Mouse (Mus musculus): ENCODE data around the gene Rtn2. TPM values are rescaled to one million over a fixed set of nuclear protein-coding genes. Genes with fewer than 3 reads are reported as not detected.

Rtn2 gene
- polyA plus RNA-seq (2012; rRNA removed; ENCODE audit: low replicate concordance): 59.4 and 168 TPM in 2 replicates

GRCm38 (mm10) chr7:19282385-19282784 lies at the start of gene Rtn2:
Gene Rtn2 (plus strand): TSS chr7:19282624.

GRCm38 (mm10) chr7:19271238-19272172 lies 10.9 kb upstream of the Rtn2 start, which contains the start of gene Vasp:
Gene Vasp (minus strand): TSS chr7:19271817.

GRCm38 (mm10) chr7:19279581-19280114 lies 2.8 kb upstream of the Rtn2 start, which contains the start of gene Ppm1n:
Gene Ppm1n (minus strand): TSS chr7:19280064.

GRCm38 (mm10) chr7:19309884-19310641 lies 27.6 kb downstream of the Rtn2 start, which contains the start of gene Fosb:
Gene Fosb (minus strand): TSS chr7:19310051.

GRCm38 (mm10) chr7:19344237-19344847 lies 61.9 kb downstream of the Rtn2 start, which contains the start of gene Ercc1:
Gene Ercc1 (plus strand): TSS chr7:19344778.

Other genes with a start within 250 kb of the Rtn2 start
- not detected in 2 replicates for gene Rsph6a, start 227.9 kb upstream of the Rtn2 start, polyA plus RNA-seq (2012; rRNA removed; ENCODE audit: low replicate concordance)
- gene Dmwd, start 206.4 kb upstream of the Rtn2 start, polyA plus RNA-seq (2012; rRNA removed; ENCODE audit: low replicate concordance): 83.2 and 111 TPM in 2 replicates
- 388 and 705 TPM in 2 replicates for gene Dmpk, start 198.8 kb upstream of the Rtn2 start, polyA plus RNA-seq (2012; rRNA removed; ENCODE audit: low replicate concordance)
- 32.7 and 78.4 TPM in 2 replicates for gene Six5, start 188.0 kb upstream of the Rtn2 start, polyA plus RNA-seq (2012; rRNA removed; ENCODE audit: low replicate concordance)
- gene Gm4969, start 164.3 kb upstream of the Rtn2 start, polyA plus RNA-seq (2012; rRNA removed; ENCODE audit: low replicate concordance): 0.21 and 0.55 TPM in 2 replicates
- gene Fbxo46, start 162.8 kb upstream of the Rtn2 start, polyA plus RNA-seq (2012; rRNA removed; ENCODE audit: low replicate concordance): 7.9 and 11.0 TPM in 2 replicates
- 16.7 and 25.1 TPM in 2 replicates for gene Qpctl, start 133.3 kb upstream of the Rtn2 start, polyA plus RNA-seq (2012; rRNA removed; ENCODE audit: low replicate concordance)
- gene Snrpd2, start 132.9 kb upstream of the Rtn2 start, polyA plus RNA-seq (2012; rRNA removed; ENCODE audit: low replicate concordance): 26.1 and 39.9 TPM in 2 replicates
- 3.3 and 14.7 TPM in 2 replicates for gene Gipr, start 116.5 kb upstream of the Rtn2 start, polyA plus RNA-seq (2012; rRNA removed; ENCODE audit: low replicate concordance)
- 34.2 and 47.4 TPM in 2 replicates for gene Eml2, start 106.2 kb upstream of the Rtn2 start, polyA plus RNA-seq (2012; rRNA removed; ENCODE audit: low replicate concordance)
- 21.2 and 40.9 TPM in 2 replicates for gene Gpr4, start 70.1 kb upstream of the Rtn2 start, polyA plus RNA-seq (2012; rRNA removed; ENCODE audit: low replicate concordance)
- gene Opa3, start 54.3 kb upstream of the Rtn2 start, polyA plus RNA-seq (2012; rRNA removed; ENCODE audit: low replicate concordance): 43.4 and 43.9 TPM in 2 replicates
- gene Vasp, start 10.8 kb upstream of the Rtn2 start, polyA plus RNA-seq (2012; rRNA removed; ENCODE audit: low replicate concordance): 104 and 192 TPM in 2 replicates
- gene Ppm1n, start 2.6 kb upstream of the Rtn2 start, polyA plus RNA-seq (2012; rRNA removed; ENCODE audit: low replicate concordance): 0.20 TPM in 1 of 2 replicates, not detected in the other
- gene Fosb, start 27.4 kb downstream of the Rtn2 start, polyA plus RNA-seq (2012; rRNA removed; ENCODE audit: low replicate concordance): 0.85 and 1.2 TPM in 2 replicates
- gene Ercc1, start 62.2 kb downstream of the Rtn2 start, polyA plus RNA-seq (2012; rRNA removed; ENCODE audit: low replicate concordance): 66.5 and 93.4 TPM in 2 replicates
- 5.2 and 9.0 TPM in 2 replicates for gene Cd3eap, start 76.9 kb downstream of the Rtn2 start, polyA plus RNA-seq (2012; rRNA removed; ENCODE audit: low replicate concordance)
- 14.0 and 14.9 TPM in 2 replicates for gene Ppp1r13l, start 77.1 kb downstream of the Rtn2 start, polyA plus RNA-seq (2012; rRNA removed; ENCODE audit: low replicate concordance)
- gene Ercc2, start 99.4 kb downstream of the Rtn2 start, polyA plus RNA-seq (2012; rRNA removed; ENCODE audit: low replicate concordance): 36.5 and 70.7 TPM in 2 replicates
- gene Klc3, start 121.5 kb downstream of the Rtn2 start, polyA plus RNA-seq (2012; rRNA removed; ENCODE audit: low replicate concordance): 1.2 and 6.2 TPM in 2 replicates
- gene Ckm, start 122.2 kb downstream of the Rtn2 start, polyA plus RNA-seq (2012; rRNA removed; ENCODE audit: low replicate concordance): 0.70 and 5.6 TPM in 2 replicates
- gene Mark4, start 176.2 kb downstream of the Rtn2 start, polyA plus RNA-seq (2012; rRNA removed; ENCODE audit: low replicate concordance): 18.5 and 22.2 TPM in 2 replicates
- 5.4 and 8.9 TPM in 2 replicates for gene Exoc3l2, start 180.7 kb downstream of the Rtn2 start, polyA plus RNA-seq (2012; rRNA removed; ENCODE audit: low replicate concordance)
- 10.2 and 10.3 TPM in 2 replicates for gene Bloc1s3, start 225.7 kb downstream of the Rtn2 start, polyA plus RNA-seq (2012; rRNA removed; ENCODE audit: low replicate concordance)
- gene Trappc6a, start 225.8 kb downstream of the Rtn2 start, polyA plus RNA-seq (2012; rRNA removed; ENCODE audit: low replicate concordance): 57.2 and 69.0 TPM in 2 replicates
- gene Nkpd1, start 235.2 kb downstream of the Rtn2 start, polyA plus RNA-seq (2012; rRNA removed; ENCODE audit: low replicate concordance): 0.12 and 0.17 TPM in 2 replicates

Data from subcutaneous adipose tissue, adult 2 months (tissue).